Mouse (Mus musculus) embryonic facial prominence, embryonic 12.5 days (tissue): ENCODE measurements around the gene Oxsm. TPM values are rescaled to one million over a fixed set of nuclear protein-coding genes. Genes with fewer than 3 reads are reported as not detected.

Source experiments
- ATAC-seq: fragments of 200-750 bp; cut with Nextera tagmentation; 2 replicates; pipeline ENCODE4 v1.8.0; 2017; ENCODE audit not compliant: insufficient number of reproducible peaks, insufficient read depth, low FRiP score, low TSS enrichment
- H3K27ac ChIP-seq: fragments of 300-500 bp; sonication (generic); 2 replicates; pipeline ENCODE4 v1.5.1; 2016; ENCODE audit warnings: mild to moderate bottlenecking
- H3K27me3 ChIP-seq: fragments of 300-500 bp; sonication (generic); 2 replicates; pipeline ENCODE4 v1.6.1; 2016; ENCODE audit warnings: mild to moderate bottlenecking, moderate library complexity
- H3K36me3 ChIP-seq: fragments of 300-500 bp; sonication (generic); 2 replicates; pipeline ENCODE4 v1.6.1; 2016; ENCODE audit warnings: mild to moderate bottlenecking
- H3K4me1 ChIP-seq: fragments of 300-500 bp; sonication (generic); 2 replicates; pipeline ENCODE4 v1.6.1; 2016
- H3K4me2 ChIP-seq: fragments of 300-500 bp; sonication (generic); replicated peaks from 2 replicates; pipeline ENCODE4 v1.6.1; 2016; ENCODE audit warnings: mild to moderate bottlenecking, moderate library complexity
- H3K4me3 ChIP-seq: fragments of 300-500 bp; sonication (generic); 2 replicates; pipeline ENCODE4 v1.5.1; 2016; ENCODE audit warnings: mild to moderate bottlenecking
- H3K9ac ChIP-seq: fragments of 300-500 bp; sonication (generic); 2 replicates; pipeline ENCODE4 v1.6.1; 2016; ENCODE audit warnings: mild to moderate bottlenecking, moderate library complexity
- H3K9me3 ChIP-seq: fragments of 300-500 bp; sonication (generic); 2 replicates; pipeline ENCODE4 v1.6.1; 2016; ENCODE audit warnings: mild to moderate bottlenecking, moderate library complexity
- WGBS: fragments of 180-500 bp; shearing (Covaris S2); methylation state at CpG from one replicate; pipeline ENCODE4 v1.1.7; 2016; 5-methylcytosine and 5-hydroxymethylcytosine counted together
- polyA plus RNA-seq: library from polyadenylated mRNA; unstranded; fragments of >200 nt; fragmentation: Nextera tagmentation; extraction: Ambion mirVana; gene quantifications from 2 replicates; pipeline ENCODE4 v1.2.1, GENCODE M21; 2016

Gene Oxsm
- polyA plus RNA-seq, 1 experiment from 2014 or later = 1.5 TPM

DNA sequence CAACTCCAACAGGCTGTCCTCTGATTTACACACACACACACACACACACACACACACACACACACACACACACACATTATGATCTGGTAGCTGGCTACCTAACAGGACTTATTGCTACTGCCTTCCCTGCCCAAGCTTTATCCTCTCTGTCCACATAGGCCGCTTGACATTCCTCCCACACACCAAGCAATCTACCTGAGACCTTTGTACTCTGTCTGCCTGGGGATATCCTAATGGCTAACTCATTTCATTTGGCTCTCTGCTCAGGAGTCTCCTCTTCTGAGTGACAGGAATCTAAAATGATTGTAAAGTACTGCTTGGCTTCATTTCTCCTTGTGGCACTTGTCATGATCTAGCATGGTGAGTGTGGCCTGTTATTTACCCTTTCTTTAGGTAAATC lies 60.5 kb downstream of the Oxsm start:
- no peaks in the 10 kb centered on the region for H3K36me3 ChIP-seq
- ATAC-seq = no peak
- no peaks in the 10 kb centered on the region for H3K27me3 ChIP-seq
- WGBS = 56% methylated on average over 1 of the region's 1 CpGs
- H3K9ac ChIP-seq = no peak overlapping the region
- H3K9me3 ChIP-seq = no peaks in the 10 kb centered on the region
- no peak overlapping the region for H3K4me2 ChIP-seq
- no peak overlapping the region for H3K4me3 ChIP-seq
- H3K4me1 ChIP-seq = no peaks in the 10 kb centered on the region
- H3K27ac ChIP-seq = no peak overlapping the region

Other genes with a start within 250 kb of the Oxsm start
- 34.5 and 36.2 TPM in 2 replicates for gene Ngly1, start 528 bp downstream of the Oxsm start, polyA plus RNA-seq
- gene Top2b, start 115.4 kb upstream of the Oxsm start, polyA plus RNA-seq = 97.8 and 109 TPM in 2 replicates